Mouse (Mus musculus) liver, adult 2 months (tissue): Measurements from ENCODE around the gene Hist1h3b.

ENCODE experiments used
- CTCF ChIP-seq: fragments of 200-500 bp; IDR thresholded peaks from 2 replicates; pipeline ENCODE4 v1.5.1; 2011; ENCODE audit warnings: low read depth, low read length, control low read depth
- POLR2A ChIP-seq: fragments of 200-500 bp; IDR thresholded peaks from 2 replicates; pipeline ENCODE4 v1.6.1; 2011; ENCODE audit warnings: low read length, control low read depth; ENCODE audit not compliant: insufficient read depth; ENCODE audit errors: extremely low read depth

DNA sequence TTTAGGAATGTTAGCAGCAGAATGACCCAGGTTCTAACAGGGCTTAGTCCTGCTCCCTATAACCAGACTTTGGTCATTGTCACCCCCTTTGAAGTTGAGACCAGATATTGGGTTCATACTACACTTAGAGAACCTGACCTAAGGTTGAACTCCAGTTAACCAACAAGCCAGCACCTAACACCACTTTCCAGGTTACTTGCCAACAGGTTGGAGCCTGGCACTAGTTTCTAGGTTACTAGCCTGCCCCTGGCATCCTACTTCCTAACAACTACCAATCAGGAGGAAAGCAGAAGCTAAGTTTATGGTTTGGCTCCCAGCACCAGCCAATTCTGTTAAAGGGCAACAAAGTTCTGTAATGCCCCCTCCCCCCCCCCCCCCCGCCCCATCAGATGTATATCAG is 26.9 kb upstream of the Hist1h3b start:
- TF ChIP-seq POLR2A (no peak), CTCF (no peak)
